Mouse (Mus musculus): ENCODE measurements around the gene Arrdc5. TPM values are rescaled to one million over a fixed set of nuclear protein-coding genes. Genes with fewer than 3 reads are reported as not detected.
A peak's percentile ranks its signal among the peaks of the same experiment; 100 is the strongest.

Arrdc5 gene
- polyA plus RNA-seq, 1 experiment, result not detected

DNA sequence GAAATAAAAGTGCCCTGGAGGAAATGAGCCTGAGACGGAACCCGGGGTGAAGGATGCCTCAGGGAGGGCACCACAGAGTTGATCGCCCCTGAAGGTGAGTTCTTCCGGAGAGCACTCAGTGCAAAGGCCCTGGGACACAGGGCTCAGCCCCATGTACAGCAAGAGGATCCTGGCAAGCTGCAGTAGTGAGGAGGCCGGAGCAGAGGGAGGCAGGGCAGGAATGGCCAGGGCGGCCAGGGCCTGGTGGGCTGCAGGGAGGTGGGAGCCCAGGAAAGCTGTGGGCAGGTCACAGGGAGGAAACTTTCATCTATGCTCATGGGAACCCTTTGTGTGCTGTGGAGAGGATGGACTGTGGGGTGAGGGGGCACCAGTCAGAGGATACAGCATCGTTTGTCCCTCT, 26.6 kb downstream of the Arrdc5 start:
- peaks cover 7% of the 10 kb centered on the region for H3K4me1 ChIP-seq (ENCODE audit: control insufficient read depth, insufficient read depth, low read length)
- H3K4me3 ChIP-seq (replicated peaks; ENCODE audit: extremely low read depth, low read depth, low read length), result no peak overlapping the region
- TF ChIP-seq CTCF (IDR thresholded peaks at IDR 0.05; ENCODE audit: insufficient read depth, low read length) (no peak), POLR2A (IDR thresholded peaks at IDR 0.05; ENCODE audit: borderline replicate concordance, extremely low read depth, low read depth, low read length) (no peak)
- WGBS, result 70% methylated on average over 7 of the region's 7 CpGs
- no peak for DNase-seq

DNA sequence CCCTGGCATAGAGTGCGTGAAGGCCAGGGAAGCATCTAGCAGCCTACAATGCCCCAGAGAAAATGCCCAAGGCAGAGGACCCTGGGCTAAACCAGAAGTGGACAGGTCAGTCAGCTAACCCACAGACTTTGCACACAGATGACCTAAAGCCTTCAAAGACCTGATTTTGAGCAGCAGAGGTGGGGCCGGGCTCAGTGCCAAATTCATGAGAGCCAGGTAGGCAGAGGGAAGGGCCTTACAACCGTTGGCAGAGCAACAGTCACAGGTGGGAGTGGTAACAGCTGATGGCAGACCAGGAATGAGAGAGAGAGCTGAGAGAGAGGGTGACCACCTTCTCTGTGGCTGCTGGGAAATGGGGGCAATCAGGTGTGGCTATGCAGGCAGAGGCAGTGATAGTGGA, 27.4 kb downstream of the Arrdc5 start:
- TF ChIP-seq CTCF (IDR thresholded peaks at IDR 0.05; ENCODE audit: insufficient read depth, low read length) (no peak), POLR2A (IDR thresholded peaks at IDR 0.05; ENCODE audit: borderline replicate concordance, extremely low read depth, low read depth, low read length) (no peak)
- peak; percentile 53 for DNase-seq
- H3K4me1 ChIP-seq (ENCODE audit: control insufficient read depth, insufficient read depth, low read length), result peaks cover 4% of the 10 kb centered on the region
- H3K4me3 ChIP-seq (replicated peaks; ENCODE audit: extremely low read depth, low read depth, low read length), result no peak overlapping the region
- 67% methylated on average over 3 of the region's 3 CpGs for WGBS

DNA sequence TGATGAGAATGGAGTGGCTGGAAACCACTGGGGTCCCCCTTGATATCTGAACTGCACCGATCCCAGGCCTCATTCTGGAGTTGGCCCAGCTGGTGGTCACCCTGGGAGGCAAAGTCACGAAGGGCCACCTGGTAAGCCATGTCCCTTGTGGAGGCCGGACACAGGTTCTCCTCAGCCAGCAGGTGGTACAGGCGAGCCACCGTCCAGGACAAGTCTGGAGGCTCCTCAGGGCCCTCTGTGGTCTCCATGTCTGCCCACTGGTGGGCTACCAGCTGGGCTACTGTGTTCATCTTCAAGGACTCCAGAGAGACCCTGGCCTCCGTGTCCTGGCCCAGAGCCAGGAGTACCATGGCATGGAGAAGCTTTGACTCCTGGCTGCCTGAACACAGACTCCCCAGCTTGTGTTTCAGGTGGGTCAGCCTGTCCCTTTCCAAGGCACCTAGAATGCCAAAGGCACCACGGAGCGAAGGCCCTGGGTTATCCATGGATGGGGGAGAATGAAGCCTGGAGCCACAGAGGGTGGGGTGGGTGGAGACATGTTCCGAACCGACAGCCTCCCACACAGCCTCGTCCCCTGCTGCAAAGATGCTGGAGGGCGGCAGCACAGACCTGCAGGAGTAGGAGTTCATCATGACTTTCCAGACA, 28.4 kb downstream of the Arrdc5 start:
- no peak overlapping the region for H3K4me3 ChIP-seq (replicated peaks; ENCODE audit: extremely low read depth, low read depth, low read length)
- 83% methylated on average over 12 of the region's 12 CpGs for WGBS
- DNase-seq, result no peak
- peaks cover 2% of the 10 kb centered on the region; the same call in 1 of the 2 replicates for H3K4me1 ChIP-seq (ENCODE audit: control insufficient read depth, insufficient read depth, low read length)
- TF ChIP-seq CTCF (IDR thresholded peaks at IDR 0.05; ENCODE audit: insufficient read depth, low read length), result no peak
- no peak for TF ChIP-seq POLR2A (IDR thresholded peaks at IDR 0.05; ENCODE audit: borderline replicate concordance, extremely low read depth, low read depth, low read length)

DNA sequence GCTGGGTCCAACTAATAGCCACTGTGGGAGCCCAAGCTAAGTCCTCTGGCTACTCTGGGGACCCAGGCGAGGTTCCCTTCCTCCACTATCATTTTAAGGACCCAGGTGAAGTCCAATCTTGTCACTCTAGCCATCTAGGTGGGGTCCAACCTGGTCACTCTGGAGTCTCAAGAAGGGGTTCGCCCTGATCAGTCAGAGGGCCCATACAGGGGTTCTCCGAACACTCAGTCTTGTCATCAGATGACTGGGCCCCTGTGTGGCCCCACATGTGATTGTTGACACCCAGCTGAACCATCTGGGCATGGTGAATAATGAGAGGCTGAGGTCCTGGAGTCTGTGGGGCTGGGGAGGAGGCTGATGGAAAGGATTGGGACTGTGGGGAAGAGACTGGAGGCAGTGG, 30.3 kb downstream of the Arrdc5 start:
- DNase-seq, result no peak
- TF ChIP-seq CTCF (IDR thresholded peaks at IDR 0.05; ENCODE audit: insufficient read depth, low read length) (no peak), POLR2A (IDR thresholded peaks at IDR 0.05; ENCODE audit: borderline replicate concordance, extremely low read depth, low read depth, low read length) (no peak)
- H3K4me3 ChIP-seq (replicated peaks; ENCODE audit: extremely low read depth, low read depth, low read length), result no peak overlapping the region
- 70% methylated on average over 3 of the region's 3 CpGs for WGBS
- H3K4me1 ChIP-seq (ENCODE audit: control insufficient read depth, insufficient read depth, low read length), result no peaks in the 10 kb centered on the region; the same call in 1 of the 2 replicates

DNA sequence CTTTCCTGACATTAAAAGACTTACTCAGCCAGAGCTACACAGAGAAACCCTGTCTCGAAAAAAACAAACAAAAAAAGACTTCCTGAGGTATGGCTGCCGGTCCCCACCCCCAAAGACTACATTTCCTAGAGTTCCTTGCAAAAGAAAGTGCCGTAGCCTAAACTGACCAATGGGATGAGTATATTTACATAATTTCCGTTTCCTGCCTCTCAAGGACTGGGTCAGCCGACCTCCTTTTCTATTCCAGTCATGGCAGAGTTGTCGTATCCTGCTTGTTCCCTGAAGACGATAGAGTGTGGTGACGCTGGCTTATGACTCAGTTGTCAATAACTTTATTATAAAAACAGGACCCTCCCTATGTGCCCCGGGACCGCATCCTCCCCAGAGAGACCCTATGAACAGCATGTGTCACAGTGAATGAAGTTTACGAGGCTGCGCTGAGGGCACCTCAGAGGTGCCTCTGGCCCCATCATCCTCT, 30.9 kb downstream of the Arrdc5 start:
- DNase-seq, result peak; percentile 55
- H3K4me1 ChIP-seq (ENCODE audit: control insufficient read depth, insufficient read depth, low read length), result no peaks in the 10 kb centered on the region; the same call in 1 of the 2 replicates
- 13% methylated on average over 12 of the region's 12 CpGs for WGBS
- TF ChIP-seq POLR2A (IDR thresholded peaks at IDR 0.05; ENCODE audit: borderline replicate concordance, extremely low read depth, low read depth, low read length) (peak; percentile 55; the same call in 1 of the 2 replicates), CTCF (IDR thresholded peaks at IDR 0.05; ENCODE audit: insufficient read depth, low read length) (no peak)
- peak overlapping the region; percentile 67 for H3K4me3 ChIP-seq (replicated peaks; ENCODE audit: extremely low read depth, low read depth, low read length)

DNA sequence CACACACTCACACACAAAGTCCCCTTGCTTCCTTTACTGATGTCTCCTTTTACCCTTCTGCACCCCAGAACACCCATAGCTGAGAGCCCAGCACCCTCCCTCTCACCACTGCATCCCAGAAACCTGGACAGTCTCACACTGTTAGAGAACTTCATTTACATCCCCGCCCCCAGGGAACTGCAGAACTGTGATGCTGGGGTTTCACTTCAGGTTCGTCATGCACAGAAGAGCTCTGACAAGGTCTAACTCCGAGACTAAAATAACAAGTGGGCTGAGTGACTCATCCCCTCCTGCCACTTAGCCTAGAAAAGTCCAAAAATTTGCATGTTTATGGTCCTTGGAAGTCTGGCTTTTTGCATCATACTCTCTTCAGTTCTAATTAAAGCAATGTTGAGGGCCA, 33.8 kb downstream of the Arrdc5 start:
- Histone ChIP-seq H3K4me3 (replicated peaks; ENCODE audit: extremely low read depth, low read depth, low read length) (no peak overlapping the region), H3K4me1 (ENCODE audit: control insufficient read depth, insufficient read depth, low read length) (peaks cover 3% of the 10 kb centered on the region; the same call in 1 of the 2 replicates)
- no peak for DNase-seq
- no peak for TF ChIP-seq POLR2A (IDR thresholded peaks at IDR 0.05; ENCODE audit: borderline replicate concordance, extremely low read depth, low read depth, low read length)
- 52% methylated on average over 3 of the region's 3 CpGs for WGBS

DNA sequence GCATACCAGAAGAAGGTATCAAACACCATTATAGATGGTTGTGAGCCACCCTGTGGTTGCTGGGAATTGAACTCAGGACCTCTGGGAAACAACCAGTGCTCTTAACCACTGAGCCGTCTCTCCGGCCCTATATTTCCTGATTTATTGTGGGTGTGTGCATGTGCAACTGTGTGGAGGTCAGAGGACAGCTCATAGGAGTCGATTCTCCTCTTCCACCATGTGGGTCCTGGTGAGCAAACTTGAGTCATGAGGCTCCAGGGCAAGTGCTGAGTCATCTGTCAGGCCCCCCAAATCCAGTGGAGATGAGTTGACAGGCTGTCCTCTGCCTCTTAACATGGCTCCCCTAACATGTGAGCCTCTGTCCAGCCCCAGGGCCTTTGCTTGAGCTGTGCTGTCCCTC, 34.2 kb downstream of the Arrdc5 start:
- peaks cover 3% of the 10 kb centered on the region; the same call in 1 of the 2 replicates for H3K4me1 ChIP-seq (ENCODE audit: control insufficient read depth, insufficient read depth, low read length)
- DNase-seq, result no peak
- WGBS, result 70% methylated on average over 3 of the region's 3 CpGs
- TF ChIP-seq POLR2A (IDR thresholded peaks at IDR 0.05; ENCODE audit: borderline replicate concordance, extremely low read depth, low read depth, low read length), result no peak
- TF ChIP-seq CTCF (IDR thresholded peaks at IDR 0.05; ENCODE audit: insufficient read depth, low read length), result no peak
- no peak overlapping the region for H3K4me3 ChIP-seq (replicated peaks; ENCODE audit: extremely low read depth, low read depth, low read length)

DNA sequence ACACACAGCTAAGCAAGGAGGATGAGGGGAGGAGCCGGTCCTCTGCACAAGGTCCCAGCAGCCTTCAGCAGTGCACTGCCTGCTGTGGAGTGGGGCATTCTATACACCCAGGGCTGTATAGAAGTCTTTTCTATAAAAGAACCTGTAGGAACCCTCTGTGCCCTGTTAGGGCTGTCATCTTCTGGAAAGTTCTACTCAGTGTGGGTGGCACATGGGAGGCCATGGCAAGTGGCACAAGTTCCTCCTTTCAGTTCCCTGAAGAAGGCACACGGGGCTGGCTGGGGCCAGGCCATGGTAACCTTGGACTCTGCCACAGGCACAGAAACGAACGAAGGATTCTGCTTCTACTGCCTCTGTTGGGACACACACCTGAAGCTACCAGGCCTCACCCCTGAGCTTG, 35.1 kb downstream of the Arrdc5 start:
- no peak for DNase-seq
- peaks cover 6% of the 10 kb centered on the region for H3K4me1 ChIP-seq (ENCODE audit: control insufficient read depth, insufficient read depth, low read length)
- H3K4me3 ChIP-seq (replicated peaks; ENCODE audit: extremely low read depth, low read depth, low read length), result no peak overlapping the region
- TF ChIP-seq POLR2A (IDR thresholded peaks at IDR 0.05; ENCODE audit: borderline replicate concordance, extremely low read depth, low read depth, low read length) (no peak), CTCF (IDR thresholded peaks at IDR 0.05; ENCODE audit: insufficient read depth, low read length) (no peak)
- WGBS, result 83% methylated on average over 4 of the region's 4 CpGs

DNA sequence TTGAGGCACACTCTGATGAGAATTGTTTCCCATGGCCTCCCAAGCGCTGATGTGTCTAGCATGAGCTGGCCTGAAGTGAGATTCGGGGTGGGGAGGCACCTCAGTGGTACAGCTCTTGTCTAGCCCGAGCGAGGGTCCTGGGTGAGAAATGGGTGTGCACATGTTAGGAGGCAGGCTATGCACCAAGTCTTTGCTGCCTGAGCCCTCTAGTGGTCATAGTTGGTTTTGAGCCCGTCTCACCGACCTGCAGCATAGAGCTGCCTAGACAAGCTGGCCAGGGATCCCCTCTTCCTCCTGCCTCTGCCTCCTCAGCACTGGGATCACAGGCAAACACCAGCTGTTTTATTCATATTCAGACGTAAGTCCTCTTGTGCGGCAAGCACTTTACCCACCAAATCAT, 36.1 kb downstream of the Arrdc5 start:
- H3K4me1 ChIP-seq (ENCODE audit: control insufficient read depth, insufficient read depth, low read length), result peaks cover 13% of the 10 kb centered on the region
- TF ChIP-seq POLR2A (IDR thresholded peaks at IDR 0.05; ENCODE audit: borderline replicate concordance, extremely low read depth, low read depth, low read length) (peak; percentile 30; the same call in 1 of the 2 replicates), CTCF (IDR thresholded peaks at IDR 0.05; ENCODE audit: insufficient read depth, low read length) (peak; percentile 96)
- no peak overlapping the region for H3K4me3 ChIP-seq (replicated peaks; ENCODE audit: extremely low read depth, low read depth, low read length)
- DNase-seq, result peak; percentile 59
- 20% methylated on average over 8 of the region's 8 CpGs for WGBS

DNA sequence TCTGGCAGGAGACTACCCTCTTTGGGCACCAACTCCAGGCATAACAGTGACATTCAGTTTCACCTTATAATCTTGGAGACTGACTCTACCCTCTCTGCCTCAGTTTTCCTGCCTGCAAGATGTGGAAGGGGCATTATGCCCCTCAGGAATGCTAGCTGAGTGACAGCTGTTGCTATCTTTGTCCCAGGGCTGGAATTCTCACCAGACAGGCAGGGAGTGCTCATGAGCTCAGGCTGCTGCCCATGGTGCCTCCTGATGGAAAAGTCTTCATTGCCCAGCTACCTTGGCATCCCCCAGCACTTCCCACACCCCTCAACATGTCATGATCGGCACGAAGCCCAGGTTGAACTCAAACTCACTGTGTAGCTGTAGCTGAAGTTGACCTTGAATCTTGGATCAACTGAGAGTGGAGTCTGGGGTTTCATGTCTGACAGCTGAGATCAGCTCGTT, 37.4 kb downstream of the Arrdc5 start:
- 77% methylated on average over 3 of the region's 3 CpGs for WGBS
- H3K4me3 ChIP-seq (replicated peaks; ENCODE audit: extremely low read depth, low read depth, low read length), result no peak overlapping the region
- peaks cover 18% of the 10 kb centered on the region for H3K4me1 ChIP-seq (ENCODE audit: control insufficient read depth, insufficient read depth, low read length)
- TF ChIP-seq CTCF (IDR thresholded peaks at IDR 0.05; ENCODE audit: insufficient read depth, low read length) (no peak), POLR2A (IDR thresholded peaks at IDR 0.05; ENCODE audit: borderline replicate concordance, extremely low read depth, low read depth, low read length) (no peak)
- DNase-seq, result no peak

Data from lung, adult 2 months (tissue).